Mouse (Mus musculus): ENCODE results near the gene Zbtb16. TPM values are rescaled to one million over a fixed set of nuclear protein-coding genes. Genes with fewer than 3 reads are reported as not detected.

Zbtb16 gene
- polyA plus RNA-seq, 1 experiment = 1.2 TPM

GRCm38 (mm10) chr9:48662361-48663051 lies 173.5 kb downstream of the Zbtb16 start:
- DNase-seq (ENCODE audit: low read depth, low spot score) = peak; percentile 29
- 18% methylated on average over 15 of the region's 15 CpGs for WGBS

GRCm38 (mm10) chr9:48661225-48662023 lies 174.6 kb downstream of the Zbtb16 start:
- WGBS = 70% methylated on average over 9 of the region's 9 CpGs
- DNase-seq (ENCODE audit: low read depth, low spot score) = no peak

GRCm38 (mm10) chr9:48655525-48656169 lies 180.4 kb downstream of the Zbtb16 start:
- WGBS = 30% methylated on average over 5 of the region's 5 CpGs

GRCm38 (mm10) chr9:48654730-48655129 lies 181.3 kb downstream of the Zbtb16 start:
- no peak for DNase-seq (ENCODE audit: low read depth, low spot score)
- WGBS = 24% methylated on average over 8 of the region's 8 CpGs

More at GRCm38 (mm10) chr9:48655525-48656169, 180.4 kb downstream of the Zbtb16 start:
- no peak for DNase-seq (ENCODE audit: low read depth, low spot score)

GRCm38 (mm10) chr9:48653399-48654070 lies 182.5 kb downstream of the Zbtb16 start:
- no peak for DNase-seq (ENCODE audit: low read depth, low spot score)
- WGBS = 38% methylated on average over 7 of the region's 7 CpGs

- DNase-seq (ENCODE audit: low read depth, low spot score) = no peak
- 64% methylated on average over 4 of the region's 4 CpGs for WGBS
Observed at GRCm38 (mm10) chr9:48652026-48652425, 184.0 kb downstream of the Zbtb16 start.

GRCm38 (mm10) chr9:48650846-48651245 lies 185.2 kb downstream of the Zbtb16 start:
- WGBS = 77% methylated on average over 2 of the region's 2 CpGs
- no peak for DNase-seq (ENCODE audit: low read depth, low spot score)

GRCm38 (mm10) chr9:48649851-48650685 lies 186.0 kb downstream of the Zbtb16 start:
- WGBS = 68% methylated on average over 17 of the region's 17 CpGs
- DNase-seq (ENCODE audit: low read depth, low spot score) = no peak

GRCm38 (mm10) chr9:48649098-48649766 lies 186.8 kb downstream of the Zbtb16 start:
- WGBS = 11% methylated on average over 22 of the region's 22 CpGs
- DNase-seq (ENCODE audit: low read depth, low spot score) = no peak

- 71% methylated on average over 12 of the region's 12 CpGs for WGBS
- DNase-seq (ENCODE audit: low read depth, low spot score) = no peak
Observed at GRCm38 (mm10) chr9:48648285-48649097, 187.5 kb downstream of the Zbtb16 start.

- 50% methylated on average over 10 of the region's 10 CpGs for WGBS
- DNase-seq (ENCODE audit: low read depth, low spot score) = no peak
Observed at GRCm38 (mm10) chr9:48647648-48648284, 188.3 kb downstream of the Zbtb16 start.

- DNase-seq (ENCODE audit: low read depth, low spot score) = no peak
- 64% methylated on average over 16 of the region's 16 CpGs for WGBS
Observed at GRCm38 (mm10) chr9:48646781-48647647, 189.0 kb downstream of the Zbtb16 start.

GRCm38 (mm10) chr9:48646251-48646650 lies 189.8 kb downstream of the Zbtb16 start:
- WGBS = 20% methylated on average over 4 of the region's 4 CpGs
- no peak for DNase-seq (ENCODE audit: low read depth, low spot score)

GRCm38 (mm10) chr9:48645648-48646126 lies 190.3 kb downstream of the Zbtb16 start:
- no peak for DNase-seq (ENCODE audit: low read depth, low spot score)
- WGBS = 57% methylated on average over 4 of the region's 4 CpGs

GRCm38 (mm10) chr9:48644926-48645647 lies 190.9 kb downstream of the Zbtb16 start:
- DNase-seq (ENCODE audit: low read depth, low spot score) = no peak
- WGBS = 46% methylated on average over 13 of the region's 13 CpGs

GRCm38 (mm10) chr9:48644376-48644775 lies 191.6 kb downstream of the Zbtb16 start:
- 75% methylated on average over 3 of the region's 3 CpGs for WGBS
- DNase-seq (ENCODE audit: low read depth, low spot score) = no peak
